Mouse (Mus musculus) v-Abl transformed pro-B cells (cell line): ENCODE measurements around the gene Qk.

Source experiments
- in situ Hi-C, 2 experiments: fragments of 400-800 bp; cut with MboI; formaldehyde crosslinking; loops; one replicate each; pipeline ENCODE4 v1.15.1; 2025; ENCODE audit not compliant: unreplicated experiment in 2 of 2

The Qk gene

GRCm38 (mm10) chr17:10319685-10320455, at the start of gene Qk:
TSS of gene Qk (minus strand) at chr17:10319854.
- in situ Hi-C loops: loop anchor here (5.0 to 25.0 kb wide), 5 partner anchors 85 to 1992 kb away; partner anchors contain the start of gene Map3k4 (in 2 of the 2)

GRCm38 (mm10) chr17:10367044-10367443, 47.4 kb upstream of the Qk start:
- in situ Hi-C loops: no loop called here

- in situ Hi-C loops: no loop called here
Measured at GRCm38 (mm10) chr17:10366577-10366976, 46.9 kb upstream of the Qk start.

DNA sequence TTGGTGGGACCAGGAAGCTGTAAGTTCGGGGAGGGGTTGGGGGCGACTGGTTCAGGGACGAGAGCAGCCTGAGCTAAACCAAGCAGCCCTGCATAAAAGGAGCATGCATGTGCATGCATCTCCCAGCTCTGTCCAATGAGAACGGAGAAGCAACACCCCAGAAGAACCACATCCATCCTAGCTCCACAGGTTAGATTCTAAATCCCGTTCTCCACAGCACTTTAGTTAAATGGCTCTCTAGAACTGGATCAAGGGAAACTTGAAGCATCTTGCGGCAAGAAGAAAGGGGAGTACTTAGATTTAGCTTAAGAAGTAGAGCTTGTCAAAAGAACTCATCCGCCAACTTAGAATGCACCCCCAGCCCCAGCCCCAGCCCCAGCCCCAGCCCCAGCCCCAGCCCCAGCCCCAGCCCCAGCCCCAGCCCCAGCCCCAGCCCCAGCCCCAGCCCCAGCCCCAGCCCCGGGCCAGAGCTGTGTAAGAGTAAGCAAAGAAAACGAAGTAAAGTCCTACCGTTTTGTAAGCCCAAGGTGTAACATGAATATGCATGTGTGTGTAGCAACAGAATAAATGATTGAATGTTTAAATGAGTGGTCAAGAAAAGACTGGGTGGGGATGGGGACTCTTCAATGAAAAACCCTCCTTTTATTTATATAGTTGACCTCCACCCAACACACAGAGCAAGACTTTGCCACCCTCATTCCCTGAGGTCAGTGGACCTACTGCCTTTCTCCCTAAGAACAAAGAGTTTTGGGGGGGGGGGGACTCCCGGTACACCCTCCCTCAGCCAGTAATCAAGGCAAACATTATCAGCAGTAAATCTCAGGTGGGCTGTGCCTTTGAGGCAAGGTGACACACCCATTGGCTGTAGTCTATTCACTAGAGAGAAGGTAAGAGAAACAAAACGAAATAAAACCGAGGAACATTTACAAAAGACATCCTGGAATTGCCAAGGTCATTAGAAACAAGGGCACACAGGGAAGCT, 46.1 kb upstream of the Qk start:
- in situ Hi-C loops: no loop called here

- in situ Hi-C loops: no loop called here
Measured at GRCm38 (mm10) chr17:10363151-10363550, 43.5 kb upstream of the Qk start.

DNA sequence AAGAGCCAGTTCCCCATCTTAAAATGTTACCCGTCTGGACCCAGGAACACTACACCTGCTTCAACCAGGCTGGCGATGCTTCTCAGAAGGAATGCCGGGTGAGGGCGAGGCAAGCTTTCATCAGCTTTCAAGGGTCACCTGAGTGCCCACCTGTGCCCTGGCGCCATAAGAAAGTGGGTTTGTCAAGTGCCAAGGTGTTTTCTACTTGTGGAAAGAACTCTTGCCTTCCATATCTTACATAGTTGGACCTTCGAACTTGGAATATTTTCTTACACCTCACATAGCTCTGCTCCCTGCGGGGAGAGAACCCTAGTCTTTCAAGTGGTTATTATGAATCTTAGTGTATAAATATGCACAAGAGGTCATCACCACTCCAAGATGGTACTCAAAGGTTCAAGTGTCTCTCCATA, 42.2 kb upstream of the Qk start:
- in situ Hi-C loops: no loop called here

DNA sequence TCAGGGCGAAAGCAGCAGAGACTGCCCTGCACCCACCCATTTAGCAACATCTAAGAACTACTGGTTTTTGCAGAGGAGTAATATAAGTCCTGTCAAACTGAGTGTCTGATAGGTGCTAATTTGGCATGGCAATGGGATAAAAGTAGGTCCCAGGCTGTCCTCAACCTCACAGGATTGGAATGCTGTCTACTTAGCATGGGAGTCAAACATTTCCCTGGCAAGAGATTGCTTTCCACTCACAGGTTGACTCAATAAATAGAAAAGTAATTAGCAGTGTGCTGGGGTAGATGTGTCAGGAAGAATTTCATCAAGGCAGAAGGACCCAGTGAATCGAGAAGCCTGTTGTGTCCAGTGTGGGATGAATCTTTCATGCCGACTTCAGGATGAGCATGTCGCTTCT, 41.1 kb upstream of the Qk start:
- in situ Hi-C loops: no loop called here

GRCm38 (mm10) chr17:10359466-10359865, 39.8 kb upstream of the Qk start:
- in situ Hi-C loops: no loop called here

DNA sequence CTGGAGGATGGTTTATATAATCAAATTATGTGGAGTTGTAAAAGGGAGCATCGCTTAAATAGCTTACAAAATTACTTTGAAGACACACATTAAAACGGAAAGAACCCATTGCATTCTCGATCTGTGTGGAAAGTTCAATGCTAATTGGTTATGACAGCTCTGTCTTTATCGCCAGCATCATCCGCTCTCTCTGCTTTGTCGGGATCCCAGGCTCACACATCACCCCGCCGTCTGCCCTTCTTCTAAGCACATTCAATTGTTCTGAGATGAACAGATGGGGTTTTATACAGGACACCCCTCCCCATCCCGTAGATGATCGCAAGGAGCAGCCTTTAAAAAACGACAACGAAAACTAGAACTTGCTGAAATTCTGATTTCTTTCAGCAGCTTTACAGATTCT, 37.7 kb upstream of the Qk start:
- in situ Hi-C loops: no loop called here

DNA sequence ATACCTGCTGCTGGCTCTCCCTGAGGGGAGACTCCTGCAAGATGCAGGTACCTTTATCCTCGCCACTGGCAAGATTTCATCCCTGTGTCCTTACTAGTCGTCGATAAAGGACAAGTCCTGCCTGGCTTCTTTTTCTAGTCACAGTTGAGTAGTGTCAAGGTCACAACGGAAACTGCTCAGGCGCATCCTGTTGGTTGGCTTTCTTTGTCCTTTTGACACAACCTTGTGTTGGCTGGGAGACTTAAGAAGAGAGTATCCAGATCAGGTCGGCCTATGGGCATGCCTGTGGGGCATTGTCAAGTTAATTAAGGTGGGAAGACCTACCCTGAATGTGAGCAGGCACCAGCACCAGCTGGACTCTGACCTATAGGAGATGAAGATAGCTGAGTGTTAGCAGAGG, 36.6 kb upstream of the Qk start:
- in situ Hi-C loops: no loop called here

DNA sequence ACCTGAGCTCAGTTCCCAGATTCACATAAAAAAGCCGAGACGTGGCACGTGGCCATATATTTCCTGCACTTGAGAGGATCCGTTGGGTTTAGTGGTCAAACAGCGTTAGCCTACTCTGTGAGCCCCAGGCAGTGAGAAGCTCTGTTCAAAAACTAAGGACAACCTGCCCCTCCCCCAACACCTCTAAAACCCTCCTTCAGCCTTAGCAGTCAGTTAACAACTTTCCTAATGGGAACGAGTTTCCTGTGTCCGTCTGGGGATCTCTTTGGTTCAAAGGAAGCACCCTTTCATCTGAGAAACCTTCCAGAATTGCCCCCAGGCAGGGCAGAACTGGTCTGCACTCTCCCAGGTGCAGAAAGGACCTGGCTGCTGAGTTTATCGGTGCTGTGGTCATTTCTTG, 36.1 kb upstream of the Qk start:
- in situ Hi-C loops: no loop called here

DNA sequence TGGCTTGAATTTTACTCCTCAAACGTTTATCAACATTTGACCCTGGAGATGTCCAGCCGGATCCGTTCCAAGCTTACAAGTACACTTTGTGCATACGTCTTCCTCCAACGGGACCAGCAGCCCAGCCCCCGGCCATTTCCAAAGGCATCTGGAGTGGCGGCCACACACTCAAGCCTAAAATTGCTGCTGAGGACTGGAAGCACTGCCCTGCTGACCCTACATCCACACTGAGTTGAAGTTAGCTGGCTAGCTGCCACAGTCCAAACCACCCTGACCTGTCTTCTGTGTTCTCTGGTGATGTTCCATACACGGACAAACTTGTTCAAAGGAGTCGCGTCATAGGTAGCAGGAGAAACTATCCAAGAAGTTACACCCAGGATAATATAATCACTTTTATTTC, 18.6 kb upstream of the Qk start:
- in situ Hi-C loops: no loop called here

GRCm38 (mm10) chr17:10336558-10336957, 16.9 kb upstream of the Qk start:
- in situ Hi-C loops: no loop called here

- in situ Hi-C loops: no loop called here
Measured at GRCm38 (mm10) chr17:10335809-10336499, 16.3 kb upstream of the Qk start.

DNA sequence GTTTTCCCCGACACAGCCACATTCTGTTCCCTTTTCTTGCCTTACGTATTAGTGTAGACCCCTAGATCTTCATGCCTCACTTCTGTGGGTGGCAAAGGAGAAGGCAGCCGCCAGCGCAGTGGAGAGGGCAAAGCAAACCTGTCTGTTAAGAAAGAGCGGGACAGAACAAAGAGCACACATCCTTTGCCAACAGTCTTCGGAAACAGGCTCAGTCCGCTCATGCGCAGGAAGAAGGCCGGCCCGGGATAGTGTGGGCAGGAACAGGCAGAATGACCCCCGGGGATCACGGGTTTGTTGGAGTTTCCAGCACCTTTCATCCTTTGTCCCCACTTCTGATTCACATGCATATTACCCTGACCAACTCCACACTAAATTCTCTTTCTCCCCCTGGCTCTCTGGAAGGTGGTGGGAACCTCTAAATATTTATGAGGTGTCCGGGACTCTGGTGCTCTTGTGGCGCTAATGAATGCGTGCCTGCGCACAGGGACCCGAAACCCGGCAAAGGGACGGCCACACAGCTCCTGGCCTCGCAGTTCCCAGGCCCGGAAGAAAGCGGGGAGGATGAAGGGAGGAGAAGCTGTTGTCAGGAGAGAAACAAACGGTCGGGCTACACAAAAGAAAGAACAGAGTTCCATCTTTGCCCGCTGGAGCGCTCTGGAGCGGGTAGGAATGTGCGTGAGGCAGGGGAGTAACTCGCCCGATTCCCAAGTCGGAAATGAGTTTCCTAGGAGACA, 15.5 kb upstream of the Qk start:
- in situ Hi-C loops: no loop called here

- in situ Hi-C loops: no loop called here
Measured at GRCm38 (mm10) chr17:10334481-10334880, 14.8 kb upstream of the Qk start.

GRCm38 (mm10) chr17:10333321-10333720, 13.7 kb upstream of the Qk start:
- in situ Hi-C loops: no loop called here

DNA sequence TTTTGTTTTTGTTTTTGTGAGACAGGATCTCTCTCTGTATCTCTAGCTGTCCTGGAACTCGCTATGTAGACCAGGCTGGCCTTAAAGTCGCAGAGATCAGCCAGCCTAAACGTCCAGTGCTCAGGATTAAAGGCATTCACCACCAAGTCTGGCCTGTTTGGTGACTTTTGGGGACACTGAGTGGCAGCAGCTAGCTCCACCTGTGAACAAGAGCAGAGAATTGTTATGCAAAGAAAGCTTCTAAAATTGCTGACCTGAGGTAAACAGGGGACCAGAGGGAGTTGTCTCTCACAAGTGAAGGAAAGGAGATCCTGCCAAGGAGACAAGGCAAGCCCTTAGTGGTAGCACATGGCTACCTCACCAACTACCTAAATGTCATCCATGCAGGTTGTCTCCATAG, 12.5 kb upstream of the Qk start:
- in situ Hi-C loops: no loop called here

GRCm38 (mm10) chr17:10329461-10329860, 9.8 kb upstream of the Qk start:
- in situ Hi-C loops: no loop called here

- in situ Hi-C loops: no loop called here
Measured at GRCm38 (mm10) chr17:10328544-10329100, 9.0 kb upstream of the Qk start.
